Mouse (Mus musculus) skeletal muscle tissue, postnatal 0 days (tissue): ENCODE results near the gene Ccdc66. TPM values are rescaled to one million over a fixed set of nuclear protein-coding genes. Genes with fewer than 3 reads are reported as not detected.

Source experiments
- polyA plus RNA-seq: library from polyadenylated mRNA; unstranded; fragments of >200 nt; fragmentation: Nextera tagmentation; extraction: Ambion mirVana; gene quantifications from 2 replicates; pipeline ENCODE4 v1.2.1, GENCODE M21; 2015

The Ccdc66 gene
- polyA plus RNA-seq: 5.4 and 6.2 TPM in 2 replicates

DNA sequence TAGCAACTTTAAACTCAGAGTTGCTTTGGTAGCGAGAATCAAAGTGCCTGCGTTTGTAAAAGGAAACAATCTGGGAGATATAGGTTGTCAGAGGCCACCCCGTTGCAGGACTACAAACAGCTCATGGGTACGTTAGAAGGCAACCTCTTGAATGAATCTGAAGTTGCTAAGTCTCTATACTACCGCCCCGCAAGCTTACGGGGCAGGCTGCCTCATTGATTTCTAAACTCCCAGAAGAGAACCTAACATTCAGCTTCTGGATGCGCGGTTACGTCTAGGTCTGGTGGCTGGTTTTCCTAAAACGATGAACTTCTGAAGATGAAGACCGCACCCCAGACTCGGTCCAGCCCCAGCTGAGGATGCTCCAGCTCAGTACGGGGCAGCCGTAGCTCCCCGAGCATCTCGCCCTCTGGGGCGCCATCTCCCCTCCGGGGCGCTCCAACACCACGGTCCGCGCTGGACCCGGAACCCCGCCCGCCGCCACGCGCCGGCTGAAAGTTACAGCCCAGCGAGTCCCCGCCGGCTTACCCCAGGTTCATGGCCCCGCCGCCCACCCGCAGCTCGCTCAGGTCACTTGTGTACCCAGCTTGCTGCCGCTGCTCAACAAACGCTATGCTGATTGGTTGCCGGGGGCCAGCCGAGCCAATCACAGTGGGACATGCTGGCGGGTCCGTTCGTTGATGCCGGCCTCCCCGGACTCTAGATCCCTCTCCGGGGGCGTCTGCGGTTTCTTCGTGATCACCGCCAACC lies at the start of gene Ccdc66:
Ccdc66 (minus strand) TSS at position 567 of the 750 bp plus-strand sequence.

Other genes with a start within 250 kb of the Ccdc66 start
- gene Fam208a, start 79.6 kb downstream of the Ccdc66 start, polyA plus RNA-seq: 5.1 and 6.1 TPM in 2 replicates
- 1.5 and 2.5 TPM in 2 replicates for gene Erc2, start 114.0 kb upstream of the Ccdc66 start, polyA plus RNA-seq